Mouse (Mus musculus): ENCODE measurements around the gene Sh3pxd2a. TPM values are rescaled to one million over a fixed set of nuclear protein-coding genes. Genes with fewer than 3 reads are reported as not detected.

The Sh3pxd2a gene
- total and polyA plus RNA-seq, 3 experiments, result 33.1 to 90.0 (median 68.2) TPM

Small RNAs within 50 kb of the gene (microRNA-seq; reads per million reads assigned to microRNA genes)
- gene Mir6995, result 1.2 to 1.5 reads per million in 2 experiments

Other genes starting within 250 kb of the Sh3pxd2a start
- gene Stn1, start 73.1 kb upstream of the Sh3pxd2a start, total RNA-seq (2021), result 10 to 100 TPM in 1 of 2 experiments, 1 to 10 TPM in 1; 8.3 to 11.9 TPM
- 10.8 TPM in 2 replicates for gene Stn1, start 73.1 kb upstream of the Sh3pxd2a start, polyA plus RNA-seq (2012; rRNA removed)
- 10 to 100 TPM; 35.6 to 44.1 TPM for gene Slk, start 115.3 kb upstream of the Sh3pxd2a start, total RNA-seq (2021)
- gene Slk, start 115.3 kb upstream of the Sh3pxd2a start, polyA plus RNA-seq (2012; rRNA removed), result 2.7 and 3.1 TPM in 2 replicates
- not detected for gene Col17a1, start 227.7 kb upstream of the Sh3pxd2a start, total RNA-seq (2021)
- 0.03 and 0.16 TPM in 2 replicates for gene Col17a1, start 227.7 kb upstream of the Sh3pxd2a start, polyA plus RNA-seq (2012; rRNA removed)